Mouse (Mus musculus): ENCODE data around the gene Cpeb4. TPM values are rescaled to one million over a fixed set of nuclear protein-coding genes. Genes with fewer than 3 reads are reported as not detected.

The Cpeb4 gene
- polyA plus RNA-seq, 1 experiment: 8.2 TPM

GRCm38 (mm10) chr11:31839084-31839460, 32.9 kb upstream of the Cpeb4 start:
- no peak for TF ChIP-seq GATA1 (IDR thresholded peaks at IDR 0.05; ENCODE audit: low read length)

- TF ChIP-seq GATA1 (IDR thresholded peaks at IDR 0.05; ENCODE audit: low read length): no peak
These were observed 29.6 kb upstream of the Cpeb4 start for GRCm38 (mm10) chr11:31842171-31842959.

GRCm38 (mm10) chr11:31843177-31843833, 28.7 kb upstream of the Cpeb4 start:
- no peak for TF ChIP-seq GATA1 (IDR thresholded peaks at IDR 0.05; ENCODE audit: low read length)

GRCm38 (mm10) chr11:31843834-31844188, 28.2 kb upstream of the Cpeb4 start:
- TF ChIP-seq GATA1 (IDR thresholded peaks at IDR 0.05; ENCODE audit: low read length): peak; percentile 90

GRCm38 (mm10) chr11:31846771-31847468, 25.1 kb upstream of the Cpeb4 start:
- no peak for TF ChIP-seq GATA1 (IDR thresholded peaks at IDR 0.05; ENCODE audit: low read length)

GRCm38 (mm10) chr11:31847469-31847805, 24.6 kb upstream of the Cpeb4 start:
- TF ChIP-seq GATA1 (IDR thresholded peaks at IDR 0.05; ENCODE audit: low read length): no peak

GRCm38 (mm10) chr11:31848725-31849124, 23.3 kb upstream of the Cpeb4 start:
- TF ChIP-seq GATA1 (IDR thresholded peaks at IDR 0.05; ENCODE audit: low read length): no peak

- TF ChIP-seq GATA1 (IDR thresholded peaks at IDR 0.05; ENCODE audit: low read length): no peak
These were observed 21.7 kb upstream of the Cpeb4 start for GRCm38 (mm10) chr11:31850156-31850775.

GRCm38 (mm10) chr11:31850995-31851394, 21.0 kb upstream of the Cpeb4 start:
- no peak for TF ChIP-seq GATA1 (IDR thresholded peaks at IDR 0.05; ENCODE audit: low read length)

GRCm38 (mm10) chr11:31851702-31852560, 20.1 kb upstream of the Cpeb4 start:
- TF ChIP-seq GATA1 (IDR thresholded peaks at IDR 0.05; ENCODE audit: low read length): no peak

- TF ChIP-seq GATA1 (IDR thresholded peaks at IDR 0.05; ENCODE audit: low read length): no peak
These were observed 17.1 kb upstream of the Cpeb4 start for GRCm38 (mm10) chr11:31854955-31855354.

- no peak for TF ChIP-seq GATA1 (IDR thresholded peaks at IDR 0.05; ENCODE audit: low read length)
These were observed 14.5 kb upstream of the Cpeb4 start for GRCm38 (mm10) chr11:31857479-31857878.

- peak; percentile 78 for TF ChIP-seq GATA1 (IDR thresholded peaks at IDR 0.05; ENCODE audit: low read length)
These were observed 10.7 kb upstream of the Cpeb4 start for GRCm38 (mm10) chr11:31861149-31861890.

GRCm38 (mm10) chr11:31867976-31868375, 4.0 kb upstream of the Cpeb4 start:
- no peak for TF ChIP-seq GATA1 (IDR thresholded peaks at IDR 0.05; ENCODE audit: low read length)

Measured in G1E-ER4 (cell line).